Mouse (Mus musculus): ENCODE results near the gene Fam181b. TPM values are rescaled to one million over a fixed set of nuclear protein-coding genes. Genes with fewer than 3 reads are reported as not detected.

The Fam181b gene
- 0.66 and 1.3 TPM in 2 replicates for polyA plus RNA-seq (2012)

GRCm38 (mm10) chr7:93079785-93080730, at the start of gene Fam181b:
Fam181b (plus strand) TSS chr7:93079865.

Other genes with a start within 250 kb of the Fam181b start
- gene Ddias, start 205.6 kb upstream of the Fam181b start, polyA plus RNA-seq (2012) = 8.3 and 9.6 TPM in 2 replicates
- gene Prcp, start 205.4 kb upstream of the Fam181b start, polyA plus RNA-seq (2012) = 109 and 145 TPM in 2 replicates

Measured in megakaryocyte-erythroid progenitor cell, adult 5 weeks (primary cell).